Mouse (Mus musculus) small intestine, adult 2 months (tissue): ENCODE data around the gene Rpap3. TPM values are rescaled to one million over a fixed set of nuclear protein-coding genes. Genes with fewer than 3 reads are reported as not detected.

ENCODE experiments used
- H3K27ac ChIP-seq: fragments of 200-500 bp; 2 replicates; pipeline ENCODE4 v1.5.1; 2012; ENCODE audit warnings: low read depth, low read length, control low read depth, inconsistent platforms; ENCODE audit not compliant: insufficient read depth
- H3K27me3 ChIP-seq: fragments of 200-500 bp; 2 replicates; pipeline ENCODE4 v1.6.1; 2012; ENCODE audit warnings: mild to moderate bottlenecking, moderate library complexity, low read length, inconsistent platforms; ENCODE audit not compliant: control insufficient read depth, insufficient read depth
- H3K36me3 ChIP-seq: fragments of 200-500 bp; 2 replicates; pipeline ENCODE4 v1.6.1; 2012; ENCODE audit warnings: mild to moderate bottlenecking, low read length, control low read depth, inconsistent platforms; ENCODE audit not compliant: control insufficient read depth, insufficient read depth
- H3K4me1 ChIP-seq: fragments of 200-500 bp; 2 replicates; pipeline ENCODE4 v1.6.1; 2012; ENCODE audit warnings: low read length, inconsistent platforms, mixed read lengths; ENCODE audit not compliant: control insufficient read depth, insufficient read depth, insufficient read length
- H3K4me3 ChIP-seq: fragments of 200-500 bp; 2 replicates; pipeline ENCODE4 v1.5.1; 2012; ENCODE audit warnings: low read depth, mild to moderate bottlenecking, control low read depth, inconsistent platforms, low read length, moderate library complexity
- CTCF ChIP-seq: fragments of 200-500 bp; IDR thresholded peaks from 2 replicates; pipeline ENCODE4 v1.5.1; 2012; ENCODE audit warnings: low read depth, mild to moderate bottlenecking, control low read depth, inconsistent platforms, low read length, moderate library complexity, mixed read lengths; ENCODE audit not compliant: insufficient replicate concordance, insufficient read length; ENCODE audit errors: extremely low read depth
- POLR2A ChIP-seq: fragments of 200-500 bp; IDR thresholded peaks from 2 replicates; pipeline ENCODE4 v1.6.1; 2012; ENCODE audit warnings: low read depth, mild to moderate bottlenecking, control low read depth, inconsistent platforms, low read length, moderate library complexity
- WGBS: fragments of 180-500 bp; shearing (Covaris S2); methylation state at CpG from one replicate; pipeline ENCODE4 v1.1.7; 2018; 5-methylcytosine and 5-hydroxymethylcytosine counted together
- polyA plus RNA-seq: library from polyadenylated mRNA; depleted of rRNA; stranded (reverse); fragments of >200 nt; gene quantifications from 2 replicates; pipeline ENCODE4 v1.2.3, GENCODE M21; 2012

Gene Rpap3
- polyA plus RNA-seq, 1 experiment = 0.63 TPM

DNA sequence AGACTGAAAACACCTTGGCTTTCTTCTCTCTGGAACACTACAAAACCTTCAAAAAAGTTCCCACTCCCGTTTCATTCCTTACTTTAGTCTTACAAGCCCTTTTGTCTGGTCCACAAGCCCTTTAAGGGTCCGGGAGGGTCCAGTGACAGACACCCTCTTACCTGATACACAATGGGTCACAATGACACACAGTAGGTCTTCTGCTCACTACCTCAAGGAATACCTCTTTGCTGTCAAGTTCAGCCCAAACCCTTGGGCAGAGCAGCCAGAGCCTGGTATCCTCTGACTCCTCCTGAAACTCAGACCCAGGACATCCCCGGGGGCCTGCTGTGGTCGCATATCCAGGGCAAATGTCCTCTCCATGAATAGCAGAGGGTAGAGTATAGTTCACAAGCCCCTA, 43.3 kb upstream of the Rpap3 start:
- Histone ChIP-seq H3K36me3 (no peaks in the 10 kb centered on the region), H3K27ac (no peak overlapping the region), H3K4me1 (peaks cover 11% of the 10 kb centered on the region; the same call in 1 of the 2 replicates), H3K27me3 (no peaks in the 10 kb centered on the region), H3K4me3 (no peak overlapping the region)
- no peak for TF ChIP-seq CTCF
- TF ChIP-seq POLR2A = no peak
- WGBS = 87% methylated on average over 4 of the region's 4 CpGs

DNA sequence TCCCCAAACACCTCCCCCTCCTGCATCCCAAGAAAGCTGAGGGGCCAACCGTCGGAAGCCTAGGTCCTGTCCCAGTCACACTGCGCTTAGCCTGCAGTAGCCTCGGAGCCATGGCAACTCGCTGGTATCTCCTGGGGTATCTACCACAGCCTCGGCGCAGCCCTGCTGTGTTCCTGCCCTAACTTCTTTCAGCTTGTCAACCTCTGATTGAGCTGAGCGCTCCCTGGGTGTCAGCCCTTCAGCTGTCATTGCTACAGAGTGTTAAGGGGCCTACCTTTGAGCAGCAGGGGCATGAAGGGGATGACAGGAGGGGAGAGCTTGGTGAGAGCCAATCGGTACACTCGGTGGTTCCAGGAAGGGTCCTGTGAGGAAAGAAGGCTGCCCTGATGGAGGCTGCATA, 42.7 kb upstream of the Rpap3 start:
- Histone ChIP-seq H3K27me3 (no peaks in the 10 kb centered on the region), H3K4me1 (peaks cover 11% of the 10 kb centered on the region; the same call in 1 of the 2 replicates), H3K4me3 (no peak overlapping the region), H3K36me3 (no peaks in the 10 kb centered on the region), H3K27ac (no peak overlapping the region)
- TF ChIP-seq CTCF (no peak), POLR2A (no peak)
- 78% methylated on average over 10 of the region's 10 CpGs for WGBS

DNA sequence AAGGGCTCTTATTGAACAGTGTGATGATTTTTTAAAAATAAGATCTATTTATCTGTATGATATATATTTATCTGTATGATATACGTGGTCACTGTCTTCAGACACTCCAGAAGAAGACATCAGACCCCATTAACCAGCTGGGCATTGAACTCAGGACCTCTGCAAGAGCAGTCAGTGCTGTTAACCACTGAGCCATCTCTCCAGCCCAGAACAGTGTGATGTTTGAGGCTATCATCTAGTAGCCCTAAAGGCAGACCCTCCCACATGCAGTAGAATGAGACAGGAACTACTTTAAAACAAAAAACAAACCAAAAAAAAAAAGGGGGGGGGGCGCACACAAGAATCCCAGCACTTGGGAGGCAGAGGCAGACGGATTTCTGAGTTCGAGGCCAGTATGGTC, 41.9 kb upstream of the Rpap3 start:
- Histone ChIP-seq H3K4me1 (peaks cover 11% of the 10 kb centered on the region; the same call in 1 of the 2 replicates), H3K27ac (no peak overlapping the region), H3K36me3 (no peaks in the 10 kb centered on the region), H3K4me3 (no peak overlapping the region), H3K27me3 (no peaks in the 10 kb centered on the region)
- TF ChIP-seq POLR2A (no peak), CTCF (no peak)
- WGBS = 85% methylated on average over 4 of the region's 4 CpGs

DNA sequence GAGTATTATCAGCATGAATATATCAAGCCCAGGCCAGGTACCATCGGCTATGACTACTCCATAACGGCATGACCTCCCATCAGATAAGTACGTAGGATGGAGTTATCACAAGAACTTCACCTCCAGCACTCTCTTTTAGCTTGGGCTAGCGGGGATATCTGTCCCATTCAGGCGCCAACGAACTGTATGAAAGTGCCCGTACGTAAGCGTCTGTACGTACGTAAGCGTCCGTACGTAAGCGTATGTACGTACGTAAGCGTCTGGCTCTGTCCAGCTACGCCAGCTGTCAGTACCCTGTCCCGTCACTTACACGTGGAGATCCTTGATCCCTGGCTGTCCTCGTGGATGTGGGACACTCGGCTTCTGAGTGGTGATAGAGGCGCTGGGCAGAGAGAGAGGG, 41.1 kb upstream of the Rpap3 start:
- WGBS = 87% methylated on average over 24 of the region's 24 CpGs

DNA sequence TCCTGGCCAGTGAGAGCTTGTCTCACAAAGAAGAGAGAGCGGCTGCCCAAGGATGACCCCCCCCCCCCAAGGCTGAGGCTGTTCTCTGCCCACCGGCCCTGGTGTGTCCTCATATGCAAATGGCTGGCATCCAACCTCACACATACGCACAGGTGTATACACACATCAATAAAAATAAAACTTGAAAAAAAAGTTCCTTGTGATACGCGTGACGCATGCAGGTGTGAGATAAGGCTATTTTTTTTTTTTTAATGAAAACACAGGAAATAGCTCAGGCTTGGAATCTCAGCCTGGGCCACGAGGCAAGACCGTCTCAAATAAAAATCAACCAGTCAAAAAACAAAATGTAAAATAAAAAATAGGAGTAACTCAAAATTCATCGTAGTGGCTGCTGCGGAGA, 40.7 kb upstream of the Rpap3 start:
- TF ChIP-seq POLR2A (no peak), CTCF (no peak)
- Histone ChIP-seq H3K36me3 (no peaks in the 10 kb centered on the region), H3K27me3 (no peaks in the 10 kb centered on the region), H3K4me1 (peaks cover 11% of the 10 kb centered on the region; the same call in 1 of the 2 replicates), H3K27ac (no peak overlapping the region), H3K4me3 (no peak overlapping the region)
- WGBS = 38% methylated on average over 10 of the region's 10 CpGs

More for the DNA sequence above, 41.1 kb upstream of the Rpap3 start:
- Histone ChIP-seq H3K27me3 (no peaks in the 10 kb centered on the region), H3K36me3 (no peaks in the 10 kb centered on the region), H3K4me1 (peaks cover 11% of the 10 kb centered on the region; the same call in 1 of the 2 replicates), H3K27ac (no peak overlapping the region), H3K4me3 (no peak overlapping the region)
- no peak for TF ChIP-seq CTCF
- TF ChIP-seq POLR2A = no peak

DNA sequence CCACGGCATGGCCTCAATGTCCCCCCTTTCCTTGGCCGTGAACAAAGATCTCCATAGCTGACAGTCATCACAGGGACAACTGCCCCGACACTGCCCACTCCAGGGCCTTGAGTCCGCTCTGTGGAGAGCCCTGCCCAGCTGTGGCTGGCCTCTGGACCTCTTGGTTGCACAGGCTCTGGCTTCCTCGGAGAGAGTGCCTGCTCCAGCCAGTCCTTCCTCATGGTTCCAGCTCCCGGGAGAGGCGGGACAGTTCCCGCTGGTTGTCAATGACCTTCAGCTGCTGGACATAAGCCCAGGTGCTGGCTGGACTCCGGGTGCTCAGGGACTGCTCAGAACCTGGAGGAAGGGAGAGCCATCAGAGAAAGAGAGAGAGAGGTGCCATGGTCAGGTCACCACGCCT, 39.7 kb upstream of the Rpap3 start:
- TF ChIP-seq POLR2A (no peak), CTCF (no peak)
- H3K4me3 ChIP-seq = no peak overlapping the region
- no peak overlapping the region for H3K27ac ChIP-seq
- H3K36me3 ChIP-seq = no peaks in the 10 kb centered on the region
- H3K4me1 ChIP-seq = peaks cover 6% of the 10 kb centered on the region; the same call in 1 of the 2 replicates
- WGBS = 48% methylated on average over 10 of the region's 10 CpGs
- H3K27me3 ChIP-seq = no peaks in the 10 kb centered on the region

DNA sequence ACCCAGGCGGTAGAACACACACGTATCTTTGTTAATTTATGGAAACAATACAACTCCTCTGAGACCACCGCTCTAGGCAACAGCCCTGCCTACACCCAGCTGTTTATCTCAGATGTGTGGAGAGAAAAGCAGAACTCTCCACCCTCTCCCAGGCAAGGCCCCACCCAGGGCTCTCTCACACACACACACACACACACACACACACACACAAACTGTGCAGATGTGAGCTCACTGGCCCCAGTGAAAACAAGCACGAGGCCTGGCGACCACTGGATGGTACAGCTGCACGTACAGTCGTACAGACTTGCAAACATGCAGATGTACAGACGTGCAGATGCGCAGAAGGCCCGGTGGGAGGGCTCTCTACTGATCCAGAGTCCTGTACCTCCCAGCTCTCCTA, 39.3 kb upstream of the Rpap3 start:
- no peaks in the 10 kb centered on the region for H3K27me3 ChIP-seq
- no peak overlapping the region for H3K27ac ChIP-seq
- TF ChIP-seq CTCF (no peak), POLR2A (no peak)
- WGBS = 66% methylated on average over 10 of the region's 10 CpGs
- H3K4me3 ChIP-seq = no peak overlapping the region
- H3K36me3 ChIP-seq = no peaks in the 10 kb centered on the region
- peaks cover 5% of the 10 kb centered on the region; the same call in 1 of the 2 replicates for H3K4me1 ChIP-seq

DNA sequence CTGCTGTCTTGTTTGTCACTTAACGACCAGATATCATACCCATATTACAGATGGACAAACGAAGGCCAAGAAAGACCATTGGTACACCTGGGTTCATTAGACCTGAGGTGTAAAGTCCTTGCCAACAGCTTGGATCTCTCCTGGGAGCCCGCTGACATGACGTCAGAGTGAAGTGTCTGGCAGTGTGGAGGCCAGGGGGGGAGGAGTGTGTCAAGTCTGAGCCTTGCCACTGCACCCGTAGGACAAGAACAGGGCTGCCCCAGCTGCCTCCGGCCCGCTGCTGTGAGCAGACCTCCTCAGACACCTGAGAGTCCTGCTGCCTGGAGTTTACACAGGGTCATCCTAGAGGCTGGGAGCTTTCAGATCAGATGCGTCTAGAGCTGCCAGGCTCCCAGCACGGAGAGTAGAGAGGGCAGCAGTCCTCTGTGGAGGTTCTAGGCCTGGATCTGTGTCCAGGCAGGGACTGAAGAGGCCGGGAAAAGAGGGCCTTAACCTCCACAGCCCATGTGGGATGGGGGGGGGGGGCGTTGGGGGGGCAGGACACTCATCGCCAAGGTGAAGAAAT, 38.4 kb upstream of the Rpap3 start:
- 65% methylated on average over 12 of the region's 12 CpGs for WGBS

More for the DNA sequence above, 38.4 kb upstream of the Rpap3 start:
- H3K4me1 ChIP-seq = peaks cover 5% of the 10 kb centered on the region; the same call in 1 of the 2 replicates
- TF ChIP-seq CTCF = no peak
- TF ChIP-seq POLR2A = no peak
- H3K4me3 ChIP-seq = no peak overlapping the region
- H3K27ac ChIP-seq = no peak overlapping the region
- no peaks in the 10 kb centered on the region for H3K36me3 ChIP-seq
- H3K27me3 ChIP-seq = no peaks in the 10 kb centered on the region
